Mouse (Mus musculus): ENCODE measurements around the gene Nudt22.

Nudt22 gene

DNA sequence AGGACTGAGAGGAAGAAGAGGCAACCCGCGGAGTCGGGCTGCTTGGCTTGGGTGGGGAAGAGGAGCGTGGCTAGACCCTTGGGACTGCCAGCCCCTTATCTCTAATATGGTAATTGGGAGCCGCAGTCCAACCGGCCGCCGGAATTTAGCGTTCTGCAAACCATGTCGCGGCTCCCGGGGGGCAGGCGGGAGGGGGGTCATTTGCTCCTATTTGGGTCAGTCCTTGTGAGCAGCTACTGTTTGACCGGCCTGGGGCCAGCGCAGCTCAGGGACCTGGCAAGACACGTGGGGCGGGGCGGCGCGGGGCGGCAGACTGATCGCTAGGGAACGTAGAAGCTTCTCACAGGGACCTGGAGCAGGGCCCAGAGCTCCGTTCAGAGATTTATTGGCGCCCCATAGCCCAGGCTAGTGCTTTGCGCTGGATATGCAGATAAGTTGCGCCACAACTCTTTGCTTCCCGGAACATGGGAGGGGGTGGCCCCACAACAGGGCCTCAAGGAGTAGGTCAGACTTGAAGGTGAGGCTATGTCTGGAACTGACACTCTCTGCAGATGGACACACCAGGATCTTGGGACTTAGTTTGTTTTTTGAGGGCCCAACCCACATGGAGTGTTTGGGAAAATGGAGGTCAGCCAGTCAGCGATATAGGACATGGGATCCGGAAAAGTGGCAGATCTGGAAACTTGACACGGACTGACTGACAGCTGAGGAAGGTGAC lies 43.8 kb downstream of the Nudt22 start:
- POLR2A ChIA-PET = interaction anchor here (0.5 to 12.2 kb wide), 47 partner anchors 10 to 1771 kb away, joined by 3 to 134 read pairs (median 6); partner anchors contain the start of genes Bad (in 4 of the 4), Gpr137 (in 4 of the 4), Fkbp2 (in 3 of the 4) and Esrra (in 2 of the 4)
- CTCF ChIA-PET = interaction anchor here in 3 of 4 experiments (0.6 to 7.6 kb wide), 14 partner anchors 10 to 349 kb away, joined by 3 to 42 read pairs (median 4); partner anchors contain the start of genes Bad (in 1 of the 3), Esrra (in 1 of the 3), Fkbp2 (in 1 of the 3) and Gpr137 (in 1 of the 3)

DNA sequence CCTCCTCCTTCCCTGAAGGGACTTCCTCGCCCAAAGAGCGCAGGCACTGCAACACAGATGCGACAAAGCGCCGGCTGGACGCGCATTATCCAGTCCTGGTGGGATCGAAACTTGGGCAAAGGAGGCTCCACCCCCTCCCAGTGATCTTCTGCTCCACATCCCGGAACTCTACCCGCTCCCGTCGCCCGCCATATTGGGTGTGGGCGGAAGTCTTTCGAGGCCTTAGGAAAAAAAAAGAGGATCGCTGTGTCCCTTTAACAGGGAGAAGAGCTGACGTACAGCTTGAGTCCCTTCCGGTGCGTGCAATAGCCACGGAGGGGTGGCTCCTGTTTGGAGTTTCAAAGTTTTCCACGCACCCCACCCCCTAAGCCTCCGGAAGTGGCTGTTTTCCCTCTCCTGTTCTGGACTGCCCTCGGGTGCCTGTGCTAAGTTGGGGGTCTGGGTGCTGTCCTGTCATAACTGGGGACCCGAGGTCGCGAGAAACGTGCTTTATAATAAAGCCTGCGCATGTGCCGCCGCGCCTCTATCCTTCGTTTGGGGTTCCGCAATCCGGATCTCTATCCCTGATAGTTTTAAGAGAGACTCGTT lies 44.4 kb downstream of the Nudt22 start:
- ChIA-PET CTCF (interaction anchor here in 3 of 4 experiments (0.6 to 7.6 kb wide), 19 partner anchors 9 to 120 kb away, joined by 3 to 42 read pairs (median 4); partner anchors contain the start of genes Bad (in 2 of the 3), Gpr137 (in 2 of the 3), Esrra (in 1 of the 3) and Fkbp2 (in 1 of the 3)), POLR2A (interaction anchor here (0.6 to 12.2 kb wide), 53 partner anchors 9 to 1772 kb away, joined by 3 to 134 read pairs (median 5); partner anchors contain the start of genes Bad (in 4 of the 4), Gpr137 (in 4 of the 4), Fkbp2 (in 3 of the 4) and Esrra (in 2 of the 4))

DNA sequence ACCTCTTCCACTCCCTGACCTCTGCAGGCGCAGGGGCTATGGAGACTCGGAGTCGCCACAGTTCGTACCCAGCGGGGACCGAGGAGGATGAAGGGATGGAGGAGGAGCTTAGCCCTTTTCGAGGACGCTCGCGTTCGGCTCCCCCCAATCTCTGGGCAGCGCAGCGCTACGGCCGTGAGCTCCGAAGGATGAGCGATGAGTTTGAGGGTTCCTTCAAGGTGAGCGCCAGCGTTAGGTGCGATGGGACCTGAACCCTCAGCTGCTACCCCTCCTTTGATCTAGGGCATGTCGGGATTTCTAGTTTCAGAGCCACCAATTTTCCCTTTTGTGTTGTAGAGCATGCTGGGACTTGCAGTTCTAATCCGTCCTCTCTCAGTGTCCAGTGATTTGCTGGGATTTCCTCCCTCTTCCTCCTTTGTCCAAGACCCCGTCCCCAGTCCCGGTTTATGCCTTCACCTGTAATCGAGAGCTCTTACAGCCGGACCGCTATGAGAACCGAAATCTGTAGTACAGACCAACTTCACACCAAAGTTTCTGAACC lies 45.2 kb downstream of the Nudt22 start:
- POLR2A ChIA-PET = interaction anchor here (0.7 to 12.2 kb wide), 49 partner anchors 8 to 1773 kb away, joined by 3 to 134 read pairs (median 5); partner anchors contain the start of genes Bad (in 4 of the 4), Gpr137 (in 4 of the 4), Fkbp2 (in 3 of the 4) and Esrra (in 2 of the 4)
- CTCF ChIA-PET = interaction anchor here in 3 of 4 experiments (0.7 to 7.6 kb wide), 15 partner anchors 8 to 499 kb away, joined by 3 to 42 read pairs (median 4); partner anchors contain the start of genes Bad (in 3 of the 3), Gpr137 (in 3 of the 3), Esrra (in 1 of the 3) and Fkbp2 (in 1 of the 3)

DNA sequence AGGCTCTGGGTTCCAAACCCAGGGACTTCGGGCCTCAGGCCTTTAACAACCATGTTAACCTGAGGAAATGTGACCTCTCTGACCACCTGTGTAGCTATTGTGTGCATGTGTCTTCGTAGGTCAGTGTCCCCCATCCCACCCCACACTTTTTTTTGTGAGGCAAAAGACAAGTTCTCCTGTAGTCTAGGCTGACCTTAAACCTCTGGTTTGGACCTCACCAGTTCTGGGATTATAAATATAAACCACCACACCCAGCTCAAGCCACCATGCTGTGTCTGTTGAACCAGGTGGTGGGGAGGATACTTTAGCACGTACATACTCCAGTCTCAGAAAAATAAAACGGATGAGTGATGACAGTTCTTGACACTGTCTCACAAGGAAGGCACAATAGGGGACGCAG lies 46.0 kb downstream of the Nudt22 start:
- POLR2A ChIA-PET = interaction anchor here (0.6 to 12.2 kb wide), 19 partner anchors 8 to 90 kb away, joined by 3 to 134 read pairs (median 14); partner anchors contain the start of genes Bad (in 4 of the 4), Gpr137 (in 4 of the 4), Esrra (in 2 of the 4) and Fkbp2 (in 2 of the 4)

DNA sequence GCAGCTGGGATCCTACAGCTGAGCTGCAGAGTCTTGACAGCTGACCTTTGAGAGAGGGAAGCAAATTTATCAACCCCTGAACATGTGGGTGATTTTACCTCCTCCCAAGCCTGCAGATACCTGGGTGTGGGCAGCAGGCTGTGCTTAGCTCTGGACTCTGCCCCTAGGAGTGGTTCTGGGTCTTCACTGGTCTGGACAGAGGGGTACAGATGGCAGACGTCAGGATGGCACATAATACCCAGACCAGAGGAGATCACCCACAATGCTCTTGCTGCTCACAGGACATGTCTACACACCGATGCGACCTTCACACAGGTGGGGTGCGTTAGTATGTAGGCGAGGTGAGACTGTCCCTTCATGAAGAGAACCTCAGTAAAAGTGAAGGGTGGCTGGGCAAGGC lies 46.4 kb downstream of the Nudt22 start:
- POLR2A ChIA-PET = interaction anchor here in 3 of 4 experiments (1.4 to 12.2 kb wide), 11 partner anchors 7 to 91 kb away, joined by 3 to 134 read pairs (median 23); partner anchors contain the start of genes Bad (in 2 of the 3), Esrra (in 2 of the 3), Gpr137 (in 2 of the 3) and Fkbp2 (in 1 of the 3)
- CTCF ChIA-PET = interaction anchor here in 3 of 4 experiments (0.5 to 7.6 kb wide), 7 partner anchors 7 to 532 kb away, joined by 3 to 42 read pairs (median 8); partner anchors contain the start of genes Bad (in 1 of the 3), Fkbp2 (in 1 of the 3) and Gpr137 (in 1 of the 3)

More for the DNA sequence above, 46.0 kb downstream of the Nudt22 start:
- CTCF ChIA-PET = interaction anchor here in 2 of 4 experiments (1.2 to 7.6 kb wide), 7 partner anchors 7 to 90 kb away, joined by 3 to 42 read pairs (median 8); partner anchors contain the start of genes Bad (in 1 of the 2), Fkbp2 (in 1 of the 2), Gpr137 (in 1 of the 2) and Stip1 (in 1 of the 2)

DNA sequence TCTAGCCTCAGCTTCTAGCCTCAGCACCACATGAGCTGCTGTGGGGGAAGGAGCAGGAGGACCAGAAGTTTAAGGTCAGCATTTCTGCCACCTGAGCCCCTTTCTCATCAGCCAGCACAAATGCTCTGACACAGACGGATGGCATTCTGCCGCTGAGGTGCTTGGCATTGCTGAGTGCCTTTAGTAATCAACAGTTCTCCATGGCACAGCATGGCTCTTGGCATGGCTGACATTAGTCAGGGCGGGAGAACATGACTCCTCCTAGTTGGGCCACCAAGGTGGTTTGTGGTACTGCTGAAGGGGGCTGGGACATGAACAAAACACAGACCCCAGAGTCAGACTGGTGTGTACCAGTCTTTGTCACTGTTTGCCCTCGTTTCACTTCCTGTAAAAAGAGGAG lies 47.7 kb downstream of the Nudt22 start:
- ChIA-PET POLR2A (interaction anchor here in 3 of 4 experiments (0.5 to 12.2 kb wide), 21 partner anchors 9 to 1752 kb away, joined by 3 to 134 read pairs (median 4); partner anchors contain the start of genes Cox8a (in 1 of the 3), Esrra (in 1 of the 3), Kcnk4 (in 1 of the 3) and Plcb3 (in 1 of the 3)), CTCF (interaction anchor here in 2 of 4 experiments (0.7 to 1.4 kb wide), 4 partner anchors 12 to 948 kb away, joined by 4 to 5 read pairs (median 4); no protein-coding TSS in a partner anchor)

DNA sequence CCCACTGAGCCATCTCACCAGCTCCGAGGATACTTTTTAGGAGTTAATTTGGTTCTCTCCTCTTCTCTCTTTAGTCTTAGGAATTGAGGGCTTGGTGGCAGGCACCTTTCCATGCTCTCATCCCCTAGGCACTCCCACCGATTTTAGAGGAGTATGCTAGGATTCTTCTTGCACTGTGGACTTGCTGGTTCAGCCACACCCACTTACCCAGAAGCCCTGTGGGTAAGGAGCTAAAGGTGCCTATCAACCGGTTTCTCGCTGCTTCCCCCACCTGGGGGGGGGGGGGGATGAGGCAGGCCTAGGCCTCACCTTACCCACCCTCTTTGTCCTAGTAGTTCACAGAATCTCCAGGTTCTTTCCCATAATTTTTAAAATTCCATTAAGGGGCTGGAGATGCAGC lies 48.2 kb downstream of the Nudt22 start:
- ChIA-PET POLR2A (interaction anchor here in 3 of 4 experiments (0.5 to 12.2 kb wide), 25 partner anchors 9 to 1775 kb away, joined by 3 to 134 read pairs (median 3); partner anchors contain the start of genes Cox8a (in 1 of the 3), Esrra (in 1 of the 3), Kcnk4 (in 1 of the 3) and Nudt22 (in 1 of the 3)), CTCF (interaction anchor here in 2 of 4 experiments (0.6 to 1.4 kb wide), 6 partner anchors 11 to 948 kb away, joined by 3 to 7 read pairs (median 4); partner anchors contain the start of gene Kcnk4 (in 1 of the 2))

DNA sequence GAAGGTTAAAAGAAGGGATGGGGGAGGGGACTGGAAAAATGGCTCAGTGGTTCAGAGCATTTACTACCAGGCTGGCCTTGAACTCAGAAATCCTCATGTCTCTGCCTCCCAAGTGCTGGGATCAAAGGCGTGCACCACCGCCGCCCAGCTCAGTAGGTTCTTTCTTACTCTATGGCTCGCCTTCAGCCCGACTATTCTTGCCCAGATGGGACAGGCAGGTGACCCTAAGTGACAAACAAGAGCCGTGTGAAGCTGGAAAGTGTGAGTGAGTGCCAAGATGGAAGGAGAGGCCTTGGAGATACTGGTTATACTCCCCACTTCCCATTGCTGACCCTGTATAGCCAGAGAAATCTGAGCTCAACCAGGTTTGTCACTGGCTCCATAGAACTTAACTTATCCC lies 52.2 kb downstream of the Nudt22 start:
- POLR2A ChIA-PET = interaction anchor here in 3 of 4 experiments (0.6 to 4.3 kb wide), 13 partner anchors 8 to 449 kb away, joined by 3 to 77 read pairs (median 4); partner anchors contain the start of genes Esrra (in 1 of the 3), Fkbp2 (in 1 of the 3) and Kcnk4 (in 1 of the 3)

More for the DNA sequence above, 52.2 kb downstream of the Nudt22 start:
- CTCF ChIA-PET = interaction anchor here in 2 of 4 experiments (0.7 to 3.4 kb wide), 4 partner anchors 8 to 52 kb away, joined by 3 to 19 read pairs (median 8); partner anchors contain the start of genes Nudt22 (in 1 of the 2) and Trpt1 (in 1 of the 2)
